Mouse (Mus musculus) retina, postnatal 1 day (tissue): ENCODE results near the gene Gm5678.
A peak's percentile ranks its signal among the peaks of the same experiment; 100 is the strongest.
"Not testable (repeated sequence)": the region's sequence is repeated elsewhere in the genome, so short reads cannot be mapped to it uniquely, and the experiment has no call there.

Experiments used
- DNase-seq: peaks from one replicate; pipeline ENCODE4 v3.0.0-alpha.2; 2012

Gm5678 gene

GRCm38 (mm10) chr16:93609796-93610195 lies 18.1 kb upstream of the Gm5678 start:
- no peak for DNase-seq

- DNase-seq: no peak
Measured at GRCm38 (mm10) chr16:93610961-93611360, 16.9 kb upstream of the Gm5678 start.

- DNase-seq: peak; percentile 65
Measured at GRCm38 (mm10) chr16:93615118-93615870, 12.6 kb upstream of the Gm5678 start.

- not testable (repeated sequence) for DNase-seq
Measured at GRCm38 (mm10) chr16:93623759-93624158, 4.1 kb upstream of the Gm5678 start.

GRCm38 (mm10) chr16:93624671-93625070 lies 3.2 kb upstream of the Gm5678 start:
- DNase-seq: no peak

GRCm38 (mm10) chr16:93626745-93627144 lies 1.2 kb upstream of the Gm5678 start:
- peak; percentile 33 for DNase-seq

GRCm38 (mm10) chr16:93644006-93644405 lies 16.1 kb downstream of the Gm5678 start:
- no peak for DNase-seq

GRCm38 (mm10) chr16:93648441-93649183 lies 20.7 kb downstream of the Gm5678 start:
- DNase-seq: no peak

- no peak for DNase-seq
Measured at GRCm38 (mm10) chr16:93667976-93668375, 40.1 kb downstream of the Gm5678 start.

- DNase-seq: no peak
Measured at GRCm38 (mm10) chr16:93669521-93669920, 41.6 kb downstream of the Gm5678 start.

- DNase-seq: not testable (repeated sequence)
Measured at GRCm38 (mm10) chr16:93670466-93670865, 42.6 kb downstream of the Gm5678 start.

- DNase-seq: no peak
Measured at GRCm38 (mm10) chr16:93671064-93671463, 43.2 kb downstream of the Gm5678 start.

GRCm38 (mm10) chr16:93676376-93676775 lies 48.5 kb downstream of the Gm5678 start:
- DNase-seq: no peak

- no peak for DNase-seq
Measured at GRCm38 (mm10) chr16:93678206-93678605, 50.3 kb downstream of the Gm5678 start.

- no peak for DNase-seq
Measured at GRCm38 (mm10) chr16:93679165-93679564, 51.3 kb downstream of the Gm5678 start.
